Mouse (Mus musculus): ENCODE measurements around the gene Fbxw25. TPM values are rescaled to one million over a fixed set of nuclear protein-coding genes. Genes with fewer than 3 reads are reported as not detected.
"Not testable (repeated sequence)": the region's sequence is repeated elsewhere in the genome, so short reads cannot be mapped to it uniquely, and the experiment has no call there.

Gene Fbxw25
- 0.18 and 0.20 TPM in 2 replicates for polyA plus RNA-seq (2015; fragmentation: Nextera tagmentation; extraction: Ambion mirVana)

DNA sequence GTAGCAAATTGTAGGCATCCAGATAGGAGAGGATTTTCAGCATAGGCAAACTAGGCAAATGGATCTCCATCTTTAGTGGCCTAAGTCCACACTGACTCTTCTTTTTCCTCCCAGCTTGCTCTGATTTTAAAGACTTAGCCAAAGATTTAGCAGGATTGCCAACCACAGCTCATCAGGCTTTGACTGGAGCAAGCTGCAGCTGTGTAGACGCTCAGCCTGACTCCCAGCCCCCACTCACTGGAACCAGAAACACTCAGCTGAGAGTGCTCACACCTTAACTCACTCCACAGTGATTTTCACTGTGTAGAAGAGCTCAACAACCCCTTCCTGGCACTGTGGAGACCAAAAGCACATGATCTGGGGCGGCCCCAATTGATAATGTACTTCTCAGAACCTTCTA, at the start of gene Fbxw25:
Fbxw25 (minus strand) TSS at position 101 of the 400 bp plus-strand sequence.
- ATAC-seq (replicated peaks; ENCODE audit: low FRiP score, low read depth); H3K4me2 ChIP-seq (ENCODE audit: low read length); H3K9me3 ChIP-seq (replicated peaks; ENCODE audit: low read length); H3K4me3 ChIP-seq (replicated peaks; ENCODE audit: low read depth, low read length); DNase-seq (ENCODE audit: low spot score); H3K36me3 ChIP-seq (ENCODE audit: insufficient read depth, low read length); H3K27ac ChIP-seq; H3K9ac ChIP-seq (ENCODE audit: low read depth, low read length); H3K4me1 ChIP-seq (replicated peaks; ENCODE audit: insufficient read depth, low read length); H3K27me3 ChIP-seq (ENCODE audit: insufficient read depth, low read length): not testable (repeated sequence)
- 85% methylated on average over 2 of the region's 2 CpGs for WGBS

DNA sequence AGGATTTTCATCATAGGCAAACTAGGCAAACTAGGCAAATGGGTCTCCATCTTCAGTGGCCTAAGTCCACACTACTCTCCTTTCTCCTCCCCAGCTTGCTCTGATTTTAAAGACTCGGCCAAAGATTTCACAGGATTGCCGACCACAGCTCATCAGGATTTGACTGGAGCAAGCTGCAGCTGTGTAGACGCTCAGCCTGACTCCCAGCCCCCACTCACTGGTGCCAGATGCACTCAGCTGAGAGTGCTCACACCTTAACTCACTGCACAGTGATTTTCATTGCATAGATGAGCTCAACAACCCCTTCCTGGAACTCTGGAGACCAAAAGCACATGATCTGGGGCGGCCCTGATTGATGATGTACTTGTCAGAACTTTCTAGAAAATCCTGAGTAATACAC, 38.1 kb upstream of the Fbxw25 start, which contains the start of gene Fbxw18:
Fbxw18 (minus strand) TSS at position 101 of the 400 bp plus-strand sequence.
- not testable (repeated sequence) for H3K27ac ChIP-seq; DNase-seq (ENCODE audit: low spot score); H3K9ac ChIP-seq (ENCODE audit: low read depth, low read length); H3K4me1 ChIP-seq (replicated peaks; ENCODE audit: insufficient read depth, low read length); H3K4me2 ChIP-seq (ENCODE audit: low read length); H3K36me3 ChIP-seq (ENCODE audit: insufficient read depth, low read length); H3K27me3 ChIP-seq (ENCODE audit: insufficient read depth, low read length); H3K9me3 ChIP-seq (replicated peaks; ENCODE audit: low read length); H3K4me3 ChIP-seq (replicated peaks; ENCODE audit: low read depth, low read length); ATAC-seq (replicated peaks; ENCODE audit: low FRiP score, low read depth)
- 74% methylated on average over 4 of the region's 4 CpGs for WGBS

DNA sequence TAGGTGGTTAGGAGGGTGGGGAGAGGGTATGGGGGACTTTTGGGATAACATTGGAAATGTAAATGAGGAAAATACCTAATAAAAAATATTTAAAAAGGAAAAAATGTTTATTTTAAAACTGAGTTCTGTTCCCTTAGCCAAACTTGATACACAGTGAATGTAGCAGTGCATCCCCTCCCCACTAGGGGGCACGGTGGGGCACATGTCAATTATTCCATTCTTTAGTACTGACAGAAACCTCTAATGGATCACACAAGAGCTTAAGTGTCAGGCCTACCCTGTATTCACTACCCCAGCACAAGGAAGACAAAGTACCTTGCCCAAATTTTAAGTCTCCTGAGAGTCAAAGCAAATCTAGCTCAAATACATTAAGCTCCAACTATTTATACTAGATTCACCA, 20.8 kb upstream of the Fbxw25 start:
- no peaks in the 10 kb centered on the region for H3K4me1 ChIP-seq (replicated peaks; ENCODE audit: insufficient read depth, low read length)
- H3K27ac ChIP-seq, result no peak overlapping the region
- DNase-seq (ENCODE audit: low spot score) (peak; percentile 48), ATAC-seq (replicated peaks; ENCODE audit: low FRiP score, low read depth) (no peak)
- no peak overlapping the region for H3K9ac ChIP-seq (ENCODE audit: low read depth, low read length)
- H3K9me3 ChIP-seq (replicated peaks; ENCODE audit: low read length), result no peaks in the 10 kb centered on the region
- no peaks in the 10 kb centered on the region for H3K36me3 ChIP-seq (ENCODE audit: insufficient read depth, low read length)
- 3% methylated on average over 1 of the region's 1 CpGs for WGBS
- peak; percentile 73 for TF ChIP-seq CTCF (IDR thresholded peaks at IDR 0.05; ENCODE audit: low read depth)
- no peak overlapping the region for H3K4me2 ChIP-seq (ENCODE audit: low read length)
- H3K4me3 ChIP-seq (replicated peaks; ENCODE audit: low read depth, low read length), result no peak overlapping the region
- H3K27me3 ChIP-seq (ENCODE audit: insufficient read depth, low read length), result no peaks in the 10 kb centered on the region

DNA sequence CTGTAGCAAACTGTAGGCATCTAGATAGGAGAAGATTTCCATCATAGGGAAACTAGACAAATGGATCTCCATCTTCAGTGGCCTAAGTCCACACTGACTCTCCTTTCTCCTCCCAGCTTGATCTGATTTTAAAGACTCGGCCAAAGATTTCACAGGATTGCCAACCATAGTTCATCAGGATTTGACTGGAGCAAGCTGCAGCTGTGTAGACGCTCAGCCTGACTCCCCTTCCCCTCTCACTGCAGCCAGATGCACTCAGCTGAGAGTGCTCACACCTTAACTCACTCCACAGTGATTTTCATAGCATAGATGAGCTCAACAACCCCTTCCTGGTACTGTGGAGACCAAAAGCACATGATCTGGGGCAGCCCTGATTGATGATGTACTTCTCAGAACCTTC, 38.5 kb downstream of the Fbxw25 start, which contains the start of gene Fbxw24:
Fbxw24 (minus strand) TSS at position 101 of the 400 bp plus-strand sequence.
- not testable (repeated sequence) for H3K9me3 ChIP-seq (replicated peaks; ENCODE audit: low read length); H3K9ac ChIP-seq (ENCODE audit: low read depth, low read length); H3K27ac ChIP-seq; ATAC-seq (replicated peaks; ENCODE audit: low FRiP score, low read depth); H3K4me2 ChIP-seq (ENCODE audit: low read length); H3K27me3 ChIP-seq (ENCODE audit: insufficient read depth, low read length); H3K36me3 ChIP-seq (ENCODE audit: insufficient read depth, low read length); DNase-seq (ENCODE audit: low spot score); H3K4me1 ChIP-seq (replicated peaks; ENCODE audit: insufficient read depth, low read length); H3K4me3 ChIP-seq (replicated peaks; ENCODE audit: low read depth, low read length)
- 77% methylated on average over 2 of the region's 2 CpGs for WGBS

DNA sequence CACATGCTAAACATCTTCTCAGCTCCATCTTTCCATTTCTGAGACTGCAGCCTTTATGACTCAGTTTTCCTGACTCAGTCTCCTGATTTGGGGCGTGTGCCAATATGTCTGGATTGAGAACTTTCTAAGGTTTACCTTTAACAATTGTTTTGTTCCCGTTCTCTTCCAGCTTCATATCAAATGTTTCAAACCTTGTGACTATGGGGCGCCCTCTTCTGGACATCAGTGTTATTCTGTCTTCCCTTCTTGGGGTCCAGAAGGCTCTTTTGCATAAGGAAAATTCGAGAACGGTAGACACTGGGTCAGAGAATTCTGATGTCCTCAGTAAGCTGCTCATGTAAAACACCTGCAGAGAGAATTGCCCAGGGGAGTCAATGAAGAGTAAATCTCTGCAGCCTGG, 57.6 kb downstream of the Fbxw25 start:
- TF ChIP-seq CTCF (IDR thresholded peaks at IDR 0.05; ENCODE audit: low read depth), result peak; percentile 68
- not testable (repeated sequence) for H3K27ac ChIP-seq; H3K9me3 ChIP-seq (replicated peaks; ENCODE audit: low read length); H3K27me3 ChIP-seq (ENCODE audit: insufficient read depth, low read length); H3K4me3 ChIP-seq (replicated peaks; ENCODE audit: low read depth, low read length); ATAC-seq (replicated peaks; ENCODE audit: low FRiP score, low read depth); H3K4me1 ChIP-seq (replicated peaks; ENCODE audit: insufficient read depth, low read length); H3K4me2 ChIP-seq (ENCODE audit: low read length); H3K36me3 ChIP-seq (ENCODE audit: insufficient read depth, low read length); H3K9ac ChIP-seq (ENCODE audit: low read depth, low read length)
- 31% methylated on average over 5 of the region's 5 CpGs for WGBS
- DNase-seq (ENCODE audit: low spot score), result peak; percentile 69

DNA sequence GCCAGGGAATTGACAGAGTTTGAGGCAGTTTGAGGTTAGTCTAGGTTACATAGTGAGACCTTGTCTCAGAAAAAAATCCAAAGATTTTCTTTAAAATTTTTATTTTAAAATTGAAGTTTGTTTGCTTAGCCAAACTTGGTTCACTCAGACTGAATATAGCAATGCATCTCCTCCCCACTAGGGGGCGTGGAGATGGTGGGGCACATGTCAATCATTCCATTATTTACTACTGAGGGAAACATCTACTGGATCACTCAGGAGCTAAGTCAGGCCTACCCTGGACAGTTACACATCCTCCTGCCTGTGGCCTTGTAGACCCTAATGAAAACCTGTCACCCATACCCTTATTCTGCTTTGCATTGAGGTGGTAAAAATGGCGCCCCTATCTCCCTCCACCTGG, 62.3 kb downstream of the Fbxw25 start:
- H3K4me1 ChIP-seq (replicated peaks; ENCODE audit: insufficient read depth, low read length); ATAC-seq (replicated peaks; ENCODE audit: low FRiP score, low read depth); H3K27me3 ChIP-seq (ENCODE audit: insufficient read depth, low read length); H3K4me2 ChIP-seq (ENCODE audit: low read length); H3K9ac ChIP-seq (ENCODE audit: low read depth, low read length); H3K9me3 ChIP-seq (replicated peaks; ENCODE audit: low read length); H3K4me3 ChIP-seq (replicated peaks; ENCODE audit: low read depth, low read length); DNase-seq (ENCODE audit: low spot score); H3K36me3 ChIP-seq (ENCODE audit: insufficient read depth, low read length); H3K27ac ChIP-seq: not testable (repeated sequence)
- WGBS, result 58% methylated on average over 2 of the region's 2 CpGs
- TF ChIP-seq CTCF (IDR thresholded peaks at IDR 0.05; ENCODE audit: low read depth), result peak; percentile 36; the same call in 1 of the 2 replicates

DNA sequence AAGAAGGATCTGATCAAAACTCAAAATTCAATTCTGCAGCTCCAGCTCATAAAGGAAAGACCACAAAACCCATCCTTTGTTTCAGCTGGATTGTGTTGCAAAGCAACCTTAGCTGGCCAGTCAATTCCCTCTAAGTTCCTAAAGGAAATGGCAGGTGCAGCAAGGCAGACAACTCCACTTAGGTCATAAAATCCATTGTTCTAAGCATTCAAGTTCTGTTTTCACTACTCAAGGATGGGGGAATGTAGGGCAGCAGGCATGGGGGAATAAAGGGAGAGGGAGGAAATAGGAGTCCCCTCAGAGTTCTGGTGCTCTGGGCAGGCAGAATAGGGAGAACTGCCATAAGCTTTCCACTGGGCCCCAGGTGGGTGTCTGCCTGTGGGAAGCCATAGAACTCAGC, 67.2 kb downstream of the Fbxw25 start:
- Histone ChIP-seq H3K4me2 (ENCODE audit: low read length) (no peak overlapping the region), H3K27ac (no peak overlapping the region), H3K36me3 (ENCODE audit: insufficient read depth, low read length) (no peaks in the 10 kb centered on the region), H3K4me1 (replicated peaks; ENCODE audit: insufficient read depth, low read length) (no peaks in the 10 kb centered on the region), H3K9ac (ENCODE audit: low read depth, low read length) (no peak overlapping the region), H3K27me3 (ENCODE audit: insufficient read depth, low read length) (no peaks in the 10 kb centered on the region), H3K9me3 (replicated peaks; ENCODE audit: low read length) (no peaks in the 10 kb centered on the region), H3K4me3 (replicated peaks; ENCODE audit: low read depth, low read length) (no peak overlapping the region)
- TF ChIP-seq CTCF (IDR thresholded peaks at IDR 0.05; ENCODE audit: low read depth), result no peak
- no peak for DNase-seq (ENCODE audit: low spot score)
- ATAC-seq (replicated peaks; ENCODE audit: low FRiP score, low read depth), result no peak

Other genes with a start within 250 kb of the Fbxw25 start
- not detected in 2 replicates for gene Fbxw16, start 215.5 kb downstream of the Fbxw25 start, polyA plus RNA-seq (2015; fragmentation: Nextera tagmentation; extraction: Ambion mirVana)
- not detected in 2 replicates for gene Fbxw19, start 168.8 kb downstream of the Fbxw25 start, polyA plus RNA-seq (2015; fragmentation: Nextera tagmentation; extraction: Ambion mirVana)
- gene Fbxw15, start 96.4 kb downstream of the Fbxw25 start, polyA plus RNA-seq (2015; fragmentation: Nextera tagmentation; extraction: Ambion mirVana), result 0.57 and 1.2 TPM in 2 replicates
- 0.18 and 0.22 TPM in 2 replicates for gene Fbxw24, start 38.6 kb downstream of the Fbxw25 start, polyA plus RNA-seq (2015; fragmentation: Nextera tagmentation; extraction: Ambion mirVana)
- 0.12 and 0.26 TPM in 2 replicates for gene Fbxw18, start 38.0 kb upstream of the Fbxw25 start, polyA plus RNA-seq (2015; fragmentation: Nextera tagmentation; extraction: Ambion mirVana)
- gene Fbxw26, start 81.4 kb upstream of the Fbxw25 start, polyA plus RNA-seq (2015; fragmentation: Nextera tagmentation; extraction: Ambion mirVana), result not detected in 2 replicates
- 0.33 TPM in 1 of 2 replicates, not detected in the other for gene Fbxw27, start 126.0 kb upstream of the Fbxw25 start, polyA plus RNA-seq (2015; fragmentation: Nextera tagmentation; extraction: Ambion mirVana)
- gene Spink8, start 147.6 kb upstream of the Fbxw25 start, polyA plus RNA-seq (2015; fragmentation: Nextera tagmentation; extraction: Ambion mirVana), result 155 and 206 TPM in 2 replicates
- 58.3 and 64.4 TPM in 2 replicates for gene Nme6, start 168.1 kb upstream of the Fbxw25 start, polyA plus RNA-seq (2015; fragmentation: Nextera tagmentation; extraction: Ambion mirVana)
- gene Camp, start 185.0 kb upstream of the Fbxw25 start, polyA plus RNA-seq (2015; fragmentation: Nextera tagmentation; extraction: Ambion mirVana), result 1.6 and 1.9 TPM in 2 replicates
- gene Cdc25a, start 210.9 kb upstream of the Fbxw25 start, polyA plus RNA-seq (2015; fragmentation: Nextera tagmentation; extraction: Ambion mirVana), result 15.6 and 15.7 TPM in 2 replicates

Measured in kidney, postnatal 0 days (tissue).